ENCODE assay signal across 8 mouse cellular contexts in the genomic region with DNA sequence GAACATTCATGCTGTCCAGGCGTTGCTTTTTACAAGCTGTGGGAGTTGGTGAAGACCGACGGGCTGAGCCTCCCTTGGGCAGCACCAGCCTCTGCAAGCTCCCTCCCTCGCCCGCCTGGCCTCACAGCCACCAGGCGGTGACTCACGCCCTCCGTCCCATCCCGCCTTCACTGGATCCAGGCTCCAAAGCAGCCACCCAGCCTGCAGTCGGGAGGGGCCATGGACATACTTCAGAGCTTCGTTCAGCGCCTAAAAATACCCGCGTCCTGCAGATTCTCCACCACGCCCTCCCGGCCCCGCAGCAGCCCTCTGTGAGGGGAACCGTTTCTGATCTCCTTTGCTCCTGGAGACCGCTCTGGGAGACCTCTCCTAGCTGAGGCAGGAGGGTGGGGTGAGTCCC. TPM values are rescaled to one million over a fixed set of nuclear protein-coding genes. Genes with fewer than 3 reads are reported as not detected.
DNase-seq lines count a peak whose midpoint lies in the region; ATAC-seq and TF ChIP-seq lines count a peak whose summit lies in the region.

No protein-coding gene starts in this region.

- no peaks in the 10 kb centered on the region for H3K79me2 ChIP-seq in myocyte (ENCODE audit: control insufficient read depth, insufficient read depth)

- H3K4me3 ChIP-seq in megakaryocyte, embryonic 14.5 days (replicated peaks), result peak overlapping the region; percentile 50
- H3K4me3 ChIP-seq in heart, embryonic 11.5 days (ENCODE audit: low read depth, low read length), result 0 out of 2 replicates have a peak overlapping the region, but pooled peaks have one; percentile 1
- H3K4me3 ChIP-seq in limb, embryonic 11.5 days (ENCODE audit: low read depth, low read length), result peak overlapping the region; percentile 5; the same call in 1 of the 2 replicates
- no peak overlapping the region for H3K4me3 ChIP-seq in myocyte

- H3K9ac ChIP-seq in heart, embryonic 11.5 days (ENCODE audit: low read depth, low read length), result peak overlapping the region; percentile 70
- H3K9ac ChIP-seq in limb, embryonic 11.5 days (ENCODE audit: low read length), result peak overlapping the region; percentile 40; the same call in 1 of the 2 replicates

- H3K27me3 ChIP-seq in megakaryocyte, embryonic 14.5 days (replicated peaks), result peaks cover 11% of the 10 kb centered on the region
- no peaks in the 10 kb centered on the region for H3K27me3 ChIP-seq in heart, embryonic 11.5 days (ENCODE audit: control insufficient read depth, insufficient read depth, low read length)
- no peaks in the 10 kb centered on the region for H3K27me3 ChIP-seq in limb, embryonic 11.5 days (ENCODE audit: control insufficient read depth, insufficient read depth, low read length)
- no peaks in the 10 kb centered on the region for H3K27me3 ChIP-seq in myocyte (ENCODE audit: control insufficient read depth, insufficient read depth, insufficient read length)

- H3ac ChIP-seq in myocyte (ENCODE audit: control insufficient read depth, insufficient read length), result no peak overlapping the region

- H3K9me3 ChIP-seq in megakaryocyte, embryonic 14.5 days, result peaks cover 6% of the 10 kb centered on the region; the same call in 1 of the 2 replicates
- H3K9me3 ChIP-seq in heart, embryonic 11.5 days (replicated peaks; ENCODE audit: control insufficient read depth, low read length), result no peaks in the 10 kb centered on the region
- no peaks in the 10 kb centered on the region for H3K9me3 ChIP-seq in limb, embryonic 11.5 days (ENCODE audit: control insufficient read depth, low read length)

- DNase-seq in embryo, embryonic 10 days (ENCODE audit: low spot score), result peak; percentile 72
- DNase-seq in limb, embryonic 11.5 days (ENCODE audit: low spot score), result peak; percentile 53
- no peak for DNase-seq in thymus, postnatal 4 days
- no peak for DNase-seq in layer of hippocampus, adult 9-10 months (ENCODE audit: low spot score)

- peaks cover 81% of the 10 kb centered on the region for H3K4me1 ChIP-seq in megakaryocyte, embryonic 14.5 days
- H3K4me1 ChIP-seq in heart, embryonic 11.5 days (ENCODE audit: control insufficient read depth, insufficient read depth, low read length), result peaks cover 14% of the 10 kb centered on the region
- no peaks in the 10 kb centered on the region for H3K4me1 ChIP-seq in limb, embryonic 11.5 days (ENCODE audit: control insufficient read depth, insufficient read depth, low read length)

- no peak for ATAC-seq in megakaryocyte, adult 5-6 weeks (ENCODE audit: poor library complexity, severe bottlenecking)
- ATAC-seq in heart, embryonic 11.5 days (replicated peaks; ENCODE audit: insufficient number of reproducible peaks, low FRiP score, low TSS enrichment), result peak; percentile 58
- ATAC-seq in limb, embryonic 11.5 days (ENCODE audit: insufficient number of reproducible peaks, low FRiP score, low TSS enrichment, low read depth), result no peak

- peak overlapping the region; percentile 47 for H3K4me2 ChIP-seq in heart, embryonic 11.5 days
- peak overlapping the region; percentile 15; the same call in 1 of the 2 replicates for H3K4me2 ChIP-seq in limb, embryonic 11.5 days (ENCODE audit: low read depth, severe bottlenecking)
- H3K4me2 ChIP-seq in myocyte (ENCODE audit: low read depth), result peak overlapping the region; percentile 66

- TF ChIP-seq POLR2A in myocyte (IDR thresholded peaks at IDR 0.05; ENCODE audit: insufficient read length, low read depth), result peak; percentile 63

- peaks cover 35% of the 10 kb centered on the region for H3K36me3 ChIP-seq in megakaryocyte, embryonic 14.5 days (replicated peaks; ENCODE audit: low read length)
- H3K36me3 ChIP-seq in heart, embryonic 11.5 days (ENCODE audit: control insufficient read depth, insufficient read depth, low read length), result peaks cover 12% of the 10 kb centered on the region
- peaks cover 18% of the 10 kb centered on the region for H3K36me3 ChIP-seq in limb, embryonic 11.5 days (ENCODE audit: control insufficient read depth, insufficient read depth, low read length)
- H3K36me3 ChIP-seq in myocyte (ENCODE audit: control insufficient read depth, insufficient read depth), result no peaks in the 10 kb centered on the region

- WGBS in heart, embryonic 11.5 days (ENCODE audit: insufficient replicate concordance), result 2% methylated on average over 19 of the region's 19 CpGs
- whole genome bisulfite sequencing in limb, embryonic 11.5 days, result 7% methylated on average over 19 of the region's 19 CpGs

- peak overlapping the region; percentile 90 for H3K27ac ChIP-seq in heart, embryonic 11.5 days (ENCODE audit: low read depth, low read length)
- H3K27ac ChIP-seq in limb, embryonic 11.5 days (replicated peaks; ENCODE audit: low read depth, low read length), result no peak overlapping the region

TF ChIP-seq in myocyte, 11 proteins besides CTCF, POLR2A, EP300 and RAD21:
- TF ChIP-seq POLR2AphosphoS2 (IDR thresholded peaks at IDR 0.05; ENCODE audit: insufficient read length, low read depth) (peak; percentile 78), SRF (IDR thresholded peaks at IDR 0.05; ENCODE audit: control insufficient read depth, insufficient read length, low read depth) (no peak), MAX (IDR thresholded peaks at IDR 0.05; ENCODE audit: low read depth) (no peak), E2F4 (IDR thresholded peaks at IDR 0.05; ENCODE audit: insufficient read depth) (peak; percentile 13), TCF12 (IDR thresholded peaks at IDR 0.05; ENCODE audit: insufficient read depth, poor library complexity, severe bottlenecking) (no peak), MYOG (IDR thresholded peaks at IDR 0.05; ENCODE audit: control insufficient read depth in 1 of 3, insufficient read depth in 1 of 3, insufficient read length in 2 of 3, low read depth in 2 of 3) (peak in 1 of 3 experiments; percentile 67), MYOD1 (IDR thresholded peaks at IDR 0.05; ENCODE audit: control insufficient read depth in 1 of 3, insufficient read length in 2 of 3, low read depth in 2 of 3) (peak in 2 of 3 experiments; percentile 33 to 47), USF1 (IDR thresholded peaks at IDR 0.05; ENCODE audit: low read depth) (no peak), CEBPB (IDR thresholded peaks at IDR 0.05; ENCODE audit: insufficient read depth, poor library complexity, severe bottlenecking) (no peak)
TF ChIP-seq in myocyte: peak in this region for 4.

RNA-seq across cellular contexts. Expression of gene Lsm4, which starts 9.1 kb away (rescaled TPM):
- polyA plus RNA-seq in megakaryocyte, embryonic 14.5 days (2012; ENCODE audit: insufficient read depth, low replicate concordance), result 103 and 569 TPM in 2 replicates
- 82.1 and 84.4 TPM in 2 replicates for total RNA-seq in megakaryocyte, adult 5-6 weeks (2015)
- 106 and 151 TPM in 2 replicates for total RNA-seq in megakaryocyte, adult 5-6 weeks (2017)
- polyA plus RNA-seq in heart, embryonic 11.5 days (2014; fragmentation: Nextera tagmentation; extraction: Ambion mirVana), result 296 and 308 TPM in 2 replicates
- polyA plus RNA-seq in limb, embryonic 11.5 days (2014; fragmentation: Nextera tagmentation; extraction: Ambion mirVana), result 356 and 388 TPM in 2 replicates
- 178 TPM for polyA plus RNA-seq in myocyte (2012; fragmentation: generic; extraction: Trizol)

RNA-seq across cellular contexts. Expression of gene Jund, which starts 16.6 kb away (rescaled TPM):
- 972 and 2,520 TPM in 2 replicates for polyA plus RNA-seq in megakaryocyte, embryonic 14.5 days (2012; ENCODE audit: insufficient read depth, low replicate concordance)
- 26.7 and 44.1 TPM in 2 replicates for total RNA-seq in megakaryocyte, adult 5-6 weeks (2015)
- total RNA-seq in megakaryocyte, adult 5-6 weeks (2017), result 24.0 and 28.9 TPM in 2 replicates
- 97.8 and 102 TPM in 2 replicates for polyA plus RNA-seq in heart, embryonic 11.5 days (2014; fragmentation: Nextera tagmentation; extraction: Ambion mirVana)
- 104 and 109 TPM in 2 replicates for polyA plus RNA-seq in limb, embryonic 11.5 days (2014; fragmentation: Nextera tagmentation; extraction: Ambion mirVana)
- polyA plus RNA-seq in myocyte (2012; fragmentation: generic; extraction: Trizol), result 246 TPM

RNA-seq across cellular contexts. Expression of gene Iqcn, which starts 21.1 kb away (rescaled TPM):
- polyA plus RNA-seq in megakaryocyte, embryonic 14.5 days (2012; ENCODE audit: insufficient read depth, low replicate concordance), result not detected in 2 replicates
- 0.11 and 0.27 TPM in 2 replicates for total RNA-seq in megakaryocyte, adult 5-6 weeks (2015)
- total RNA-seq in megakaryocyte, adult 5-6 weeks (2017), result 0.04 TPM in 1 of 2 replicates, not detected in the other
- not detected in 2 replicates for polyA plus RNA-seq in heart, embryonic 11.5 days (2014; fragmentation: Nextera tagmentation; extraction: Ambion mirVana)
- not detected in 2 replicates for polyA plus RNA-seq in limb, embryonic 11.5 days (2014; fragmentation: Nextera tagmentation; extraction: Ambion mirVana)
- 0.02 TPM for polyA plus RNA-seq in myocyte (2012; fragmentation: generic; extraction: Trizol)

RNA-seq across cellular contexts. Expression of gene Pgpep1, which starts 22.0 kb away (rescaled TPM):
- polyA plus RNA-seq in megakaryocyte, embryonic 14.5 days (2012; ENCODE audit: insufficient read depth, low replicate concordance), result 10.2 and 10.5 TPM in 2 replicates
- 5.7 and 6.8 TPM in 2 replicates for total RNA-seq in megakaryocyte, adult 5-6 weeks (2015)
- 1.5 and 4.0 TPM in 2 replicates for total RNA-seq in megakaryocyte, adult 5-6 weeks (2017)
- polyA plus RNA-seq in heart, embryonic 11.5 days (2014; fragmentation: Nextera tagmentation; extraction: Ambion mirVana), result 38.9 and 41.6 TPM in 2 replicates
- 48.9 and 59.4 TPM in 2 replicates for polyA plus RNA-seq in limb, embryonic 11.5 days (2014; fragmentation: Nextera tagmentation; extraction: Ambion mirVana)
- polyA plus RNA-seq in myocyte (2012; fragmentation: generic; extraction: Trizol), result 38.5 TPM

RNA-seq across cellular contexts. Expression of gene Gm3336, which starts 36.1 kb away (rescaled TPM):
- 0.26 TPM in 1 of 2 replicates, not detected in the other for polyA plus RNA-seq in megakaryocyte, embryonic 14.5 days (2012; ENCODE audit: insufficient read depth, low replicate concordance)
- total RNA-seq in megakaryocyte, adult 5-6 weeks (2015), result not detected in 2 replicates
- total RNA-seq in megakaryocyte, adult 5-6 weeks (2017), result not detected in 2 replicates
- polyA plus RNA-seq in heart, embryonic 11.5 days (2014; fragmentation: Nextera tagmentation; extraction: Ambion mirVana), result not detected in 2 replicates
- not detected in 2 replicates for polyA plus RNA-seq in limb, embryonic 11.5 days (2014; fragmentation: Nextera tagmentation; extraction: Ambion mirVana)
- polyA plus RNA-seq in myocyte (2012; fragmentation: generic; extraction: Trizol), result 0.23 TPM

Comparison
In these comparisons a context has a peak if more than half of its experiments do, and no peak if none do; other contexts are left out.
1. DNase-seq: peak in embryo, embryonic 10 days (single experiment) and limb, embryonic 11.5 days (single experiment); none in thymus, postnatal 4 days (single experiment) and layer of hippocampus, adult 9-10 months (single experiment).
2. H3K4me2 ChIP-seq: peak in every context shown above with its lines; median percentile 66 in myocyte; 47 in heart, embryonic 11.5 days; 15 in limb, embryonic 11.5 days.